Mouse (Mus musculus): ENCODE measurements around the gene Ccnt1. TPM values are rescaled to one million over a fixed set of nuclear protein-coding genes. Genes with fewer than 3 reads are reported as not detected.

Ccnt1 gene
- polyA plus RNA-seq, 1 experiment, result 109 TPM

DNA sequence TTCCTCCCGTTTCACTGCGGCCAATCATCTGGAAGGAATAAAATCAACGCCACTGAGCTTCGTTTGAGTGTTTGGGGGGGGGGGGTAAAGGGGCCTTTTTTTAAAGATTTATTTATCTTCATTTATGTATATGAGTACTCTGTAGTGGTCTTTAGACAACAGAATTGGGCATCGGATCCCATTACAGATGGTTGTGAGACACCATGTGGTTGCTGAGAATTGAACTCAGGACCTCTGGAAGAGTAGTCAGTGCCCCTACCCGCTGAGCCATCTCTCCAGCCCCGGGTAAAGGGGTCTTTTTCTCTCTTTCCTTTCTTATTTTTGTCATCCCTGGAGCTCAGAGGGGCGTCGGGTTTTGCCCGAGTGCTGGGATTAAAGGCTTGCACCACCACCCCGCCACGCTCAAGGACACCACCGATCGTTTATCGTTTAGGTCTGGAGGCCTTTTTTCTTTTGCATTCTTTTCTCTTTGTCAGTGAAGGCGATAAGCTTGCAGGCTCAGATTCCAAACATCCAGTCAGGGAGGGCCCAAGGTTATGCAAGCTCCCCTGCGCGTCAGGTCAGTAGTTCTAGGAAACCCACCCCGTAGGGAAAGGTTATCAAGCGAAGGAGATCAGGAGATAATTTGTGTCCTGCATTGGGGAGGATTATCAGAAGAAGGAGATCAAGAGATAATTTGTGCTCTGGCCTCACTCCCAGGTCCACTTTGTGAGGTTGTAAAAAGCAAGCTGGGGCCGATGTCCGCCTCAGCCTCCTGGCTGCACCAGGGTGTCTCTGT is 2.3 kb downstream of the Ccnt1 start:
- peaks cover 7% of the 10 kb centered on the region; the same call in 1 of the 2 replicates for H3K4me1 ChIP-seq (ENCODE audit: control insufficient read depth, insufficient read depth, low read length)
- H3K4me3 ChIP-seq (ENCODE audit: insufficient read depth, low read depth, low read length), result peak overlapping the region; percentile 96
- peak overlapping the region; percentile 85 for H3K27ac ChIP-seq (ENCODE audit: insufficient read depth, low read depth, low read length)
- 8% methylated on average over 22 of the region's 22 CpGs for WGBS
- TF ChIP-seq CTCF (IDR thresholded peaks at IDR 0.05; ENCODE audit: insufficient read depth, low read depth, low read length) (no peak), POLR2A (IDR thresholded peaks at IDR 0.05; ENCODE audit: insufficient read depth, low read depth, low read length) (no peak)

DNA sequence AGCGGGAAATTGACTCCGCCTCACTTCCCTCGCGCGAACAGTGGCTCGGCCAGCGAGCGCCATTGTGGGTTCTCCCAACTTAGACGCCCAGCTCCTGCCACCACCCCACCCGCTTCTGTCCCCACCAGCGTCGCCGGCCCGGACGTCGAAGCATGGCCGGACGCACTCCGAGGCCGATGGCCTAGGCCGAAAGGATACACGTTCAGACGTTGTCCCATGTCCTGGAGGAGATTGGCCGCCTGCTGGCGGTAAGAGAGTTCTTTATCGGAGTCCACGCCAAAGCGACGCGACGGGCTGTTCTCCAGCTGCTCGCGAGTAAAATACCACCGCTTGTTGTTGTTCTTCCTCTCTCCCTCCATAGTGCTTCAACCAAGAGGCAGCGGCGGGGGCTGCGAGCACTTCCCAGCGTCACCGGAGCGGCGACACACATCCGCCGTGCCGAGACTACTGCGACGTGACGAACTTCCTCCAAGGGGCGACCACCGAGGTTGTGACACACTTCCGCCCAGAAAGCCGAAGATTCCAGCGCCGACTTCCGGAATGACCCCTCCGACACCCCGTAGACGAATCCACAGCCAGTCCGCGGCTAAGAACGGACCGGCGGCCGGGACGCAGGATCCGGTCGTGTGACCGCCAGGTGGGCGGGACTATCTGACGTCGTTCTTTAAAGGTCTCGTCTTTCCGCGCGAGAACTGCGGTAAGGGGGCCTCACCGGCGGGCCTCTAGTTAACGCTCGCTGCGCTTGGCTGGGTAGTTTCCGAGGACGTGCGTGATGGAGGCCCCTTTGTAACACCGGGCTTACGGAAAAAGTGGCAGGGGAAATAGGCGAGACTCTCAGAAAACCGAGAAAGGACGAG is 3.2 kb downstream of the Ccnt1 start:
- Histone ChIP-seq H3K27ac (ENCODE audit: insufficient read depth, low read depth, low read length) (peak overlapping the region; percentile 85), H3K4me1 (ENCODE audit: control insufficient read depth, insufficient read depth, low read length) (peaks cover 7% of the 10 kb centered on the region; the same call in 1 of the 2 replicates), H3K4me3 (ENCODE audit: insufficient read depth, low read depth, low read length) (peak overlapping the region; percentile 96)
- WGBS, result under 1% methylated on average over 88 of the region's 88 CpGs
- TF ChIP-seq CTCF (IDR thresholded peaks at IDR 0.05; ENCODE audit: insufficient read depth, low read depth, low read length), result peak; percentile 28; the same call in 1 of the 2 replicates
- TF ChIP-seq POLR2A (IDR thresholded peaks at IDR 0.05; ENCODE audit: insufficient read depth, low read depth, low read length), result peak; percentile 91

DNA sequence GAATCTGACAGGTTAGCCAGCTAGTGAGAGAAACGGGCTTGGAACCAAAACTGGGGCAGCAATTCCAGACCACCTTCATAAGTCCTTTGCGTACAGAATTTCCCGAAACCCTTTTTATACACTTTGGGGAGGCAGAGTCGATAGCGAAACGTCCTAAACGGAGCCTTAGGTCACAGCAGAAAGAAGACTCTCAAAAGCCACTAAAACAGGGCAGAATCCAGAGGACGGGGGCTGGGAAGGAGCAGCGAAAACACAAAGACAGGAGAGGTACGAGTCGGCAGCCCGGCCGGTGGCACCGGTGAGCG is 3.8 kb downstream of the Ccnt1 start:
- Histone ChIP-seq H3K4me1 (ENCODE audit: control insufficient read depth, insufficient read depth, low read length) (peaks cover 7% of the 10 kb centered on the region; the same call in 1 of the 2 replicates), H3K27ac (ENCODE audit: insufficient read depth, low read depth, low read length) (0 out of 2 replicates have a peak overlapping the region, but pooled peaks have one; percentile 65), H3K4me3 (ENCODE audit: insufficient read depth, low read depth, low read length) (peak overlapping the region; percentile 62)
- TF ChIP-seq POLR2A (IDR thresholded peaks at IDR 0.05; ENCODE audit: insufficient read depth, low read depth, low read length) (no peak), CTCF (IDR thresholded peaks at IDR 0.05; ENCODE audit: insufficient read depth, low read depth, low read length) (no peak)
- under 1% methylated on average over 15 of the region's 15 CpGs for WGBS

DNA sequence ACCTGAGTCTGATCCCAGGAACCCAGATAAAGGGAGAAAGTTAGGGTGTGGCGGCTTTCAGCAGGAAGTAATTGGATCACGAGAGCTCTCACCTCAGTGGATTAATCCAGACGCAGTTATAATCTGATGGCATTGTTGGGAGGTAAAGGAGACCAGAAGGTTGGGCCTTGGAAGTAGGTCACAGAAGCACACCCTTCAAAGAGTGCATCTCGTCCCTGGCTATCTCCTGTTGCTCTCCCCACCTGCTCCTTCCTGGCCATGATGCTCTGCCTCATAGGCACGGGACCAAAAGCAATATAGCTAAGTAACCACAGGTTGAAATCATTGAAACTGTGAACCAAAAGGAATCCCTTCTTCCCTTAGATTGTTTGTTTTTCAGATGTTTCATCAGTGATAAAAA is 13.5 kb downstream of the Ccnt1 start:
- TF ChIP-seq POLR2A (IDR thresholded peaks at IDR 0.05; ENCODE audit: insufficient read depth, low read depth, low read length), result no peak
- no peak for TF ChIP-seq CTCF (IDR thresholded peaks at IDR 0.05; ENCODE audit: insufficient read depth, low read depth, low read length)
- no peaks in the 10 kb centered on the region for H3K4me1 ChIP-seq (ENCODE audit: control insufficient read depth, insufficient read depth, low read length)
- no peak overlapping the region for H3K4me3 ChIP-seq (ENCODE audit: insufficient read depth, low read depth, low read length)
- WGBS, result 88% methylated on average over 5 of the region's 5 CpGs
- no peak overlapping the region for H3K27ac ChIP-seq (ENCODE audit: insufficient read depth, low read depth, low read length)

DNA sequence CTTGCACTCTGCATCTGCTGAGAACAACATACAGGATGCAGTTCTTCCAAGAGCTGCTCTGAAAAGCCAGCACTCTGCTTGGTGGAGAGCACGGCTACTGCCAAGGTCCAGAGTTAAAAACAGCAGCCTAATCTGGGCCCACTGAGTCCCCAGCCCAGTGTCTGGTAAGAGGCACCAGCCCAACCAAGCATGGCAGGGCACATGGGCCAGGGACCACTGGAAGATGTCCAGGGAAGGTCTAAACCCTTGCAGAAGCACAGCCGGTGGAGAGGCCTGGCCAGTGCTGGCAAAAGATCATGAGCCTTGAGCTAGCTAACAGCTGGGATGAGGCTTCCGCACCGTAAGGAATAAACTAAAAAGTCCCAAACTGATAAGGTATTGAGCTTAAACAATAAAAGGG is 14.8 kb downstream of the Ccnt1 start:
- TF ChIP-seq POLR2A (IDR thresholded peaks at IDR 0.05; ENCODE audit: insufficient read depth, low read depth, low read length) (no peak), CTCF (IDR thresholded peaks at IDR 0.05; ENCODE audit: insufficient read depth, low read depth, low read length) (no peak)
- 70% methylated on average over 4 of the region's 4 CpGs for WGBS
- H3K27ac ChIP-seq (ENCODE audit: insufficient read depth, low read depth, low read length), result no peak overlapping the region
- H3K4me3 ChIP-seq (ENCODE audit: insufficient read depth, low read depth, low read length), result no peak overlapping the region
- H3K4me1 ChIP-seq (ENCODE audit: control insufficient read depth, insufficient read depth, low read length), result no peaks in the 10 kb centered on the region

DNA sequence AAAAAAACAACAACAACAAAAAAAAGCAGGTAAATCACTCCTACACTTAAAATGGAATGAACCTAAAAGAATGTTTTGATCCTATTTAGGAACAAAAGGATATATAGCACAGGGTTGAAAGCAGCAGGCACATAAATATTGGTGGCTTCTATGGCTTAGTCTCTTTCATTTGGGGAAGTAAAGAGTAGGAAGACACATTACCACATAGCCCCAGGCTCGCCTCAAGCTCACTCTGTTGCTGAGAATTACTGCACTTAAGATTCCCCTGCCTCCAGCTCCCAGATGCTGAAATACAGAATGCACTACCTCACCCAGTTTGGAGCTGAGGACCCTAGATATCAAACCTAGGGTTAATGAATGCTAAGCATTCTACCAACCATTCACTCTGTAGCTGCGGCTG is 18.0 kb downstream of the Ccnt1 start:
- H3K4me3 ChIP-seq (ENCODE audit: insufficient read depth, low read depth, low read length), result no peak overlapping the region
- 83% methylated on average over 2 of the region's 2 CpGs for WGBS

DNA sequence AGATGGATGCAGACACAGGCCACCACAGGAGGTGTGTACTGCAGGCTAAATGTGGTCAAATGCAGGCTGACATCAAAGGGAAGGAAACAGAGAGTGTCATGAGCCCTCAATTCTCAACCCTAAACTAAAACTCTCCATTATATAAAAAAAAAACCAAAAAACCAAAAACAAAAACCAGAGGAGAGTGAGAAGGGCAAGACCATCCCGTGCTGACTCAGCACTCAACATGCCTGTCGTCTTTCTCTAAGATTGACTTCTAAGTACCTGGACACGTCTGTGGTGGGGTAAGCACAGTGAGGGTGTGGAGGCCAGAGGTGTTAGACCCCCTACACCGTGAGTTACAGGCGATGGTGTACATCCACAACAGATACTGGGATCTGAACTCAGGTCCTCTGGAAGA is 23.9 kb downstream of the Ccnt1 start:
- Histone ChIP-seq H3K27ac (ENCODE audit: insufficient read depth, low read depth, low read length) (no peak overlapping the region), H3K4me3 (ENCODE audit: insufficient read depth, low read depth, low read length) (no peak overlapping the region), H3K4me1 (ENCODE audit: control insufficient read depth, insufficient read depth, low read length) (no peaks in the 10 kb centered on the region)
- WGBS, result 92% methylated on average over 5 of the region's 5 CpGs
- TF ChIP-seq CTCF (IDR thresholded peaks at IDR 0.05; ENCODE audit: insufficient read depth, low read depth, low read length) (no peak), POLR2A (IDR thresholded peaks at IDR 0.05; ENCODE audit: insufficient read depth, low read depth, low read length) (no peak)

More for the DNA sequence above, 18.0 kb downstream of the Ccnt1 start:
- TF ChIP-seq CTCF (IDR thresholded peaks at IDR 0.05; ENCODE audit: insufficient read depth, low read depth, low read length) (no peak), POLR2A (IDR thresholded peaks at IDR 0.05; ENCODE audit: insufficient read depth, low read depth, low read length) (no peak)
- Histone ChIP-seq H3K4me1 (ENCODE audit: control insufficient read depth, insufficient read depth, low read length) (no peaks in the 10 kb centered on the region), H3K27ac (ENCODE audit: insufficient read depth, low read depth, low read length) (no peak overlapping the region)

DNA sequence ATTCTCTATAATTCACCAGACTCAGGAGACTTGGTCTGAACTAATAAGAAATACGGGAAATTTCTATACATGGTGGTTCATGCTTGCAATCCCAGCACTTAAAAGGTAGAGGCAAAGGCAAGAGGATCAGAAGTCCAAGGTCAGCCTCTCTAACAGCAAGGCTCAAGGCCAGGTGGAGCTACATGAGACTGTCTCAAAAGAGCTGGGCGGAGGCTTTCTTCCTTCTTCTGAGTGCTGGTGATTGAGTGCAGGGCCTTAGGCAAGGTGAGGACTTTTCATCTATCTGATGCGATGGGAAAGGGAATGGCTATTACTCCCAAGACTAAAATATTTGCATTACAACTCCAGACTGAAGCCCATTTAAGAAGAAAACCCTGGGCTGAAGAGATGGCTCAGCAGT is 25.6 kb downstream of the Ccnt1 start:
- H3K4me1 ChIP-seq (ENCODE audit: control insufficient read depth, insufficient read depth, low read length), result no peaks in the 10 kb centered on the region
- no peak overlapping the region for H3K4me3 ChIP-seq (ENCODE audit: insufficient read depth, low read depth, low read length)
- H3K27ac ChIP-seq (ENCODE audit: insufficient read depth, low read depth, low read length), result no peak overlapping the region
- TF ChIP-seq CTCF (IDR thresholded peaks at IDR 0.05; ENCODE audit: insufficient read depth, low read depth, low read length) (no peak), POLR2A (IDR thresholded peaks at IDR 0.05; ENCODE audit: insufficient read depth, low read depth, low read length) (no peak)
- 89% methylated on average over 3 of the region's 3 CpGs for WGBS

DNA sequence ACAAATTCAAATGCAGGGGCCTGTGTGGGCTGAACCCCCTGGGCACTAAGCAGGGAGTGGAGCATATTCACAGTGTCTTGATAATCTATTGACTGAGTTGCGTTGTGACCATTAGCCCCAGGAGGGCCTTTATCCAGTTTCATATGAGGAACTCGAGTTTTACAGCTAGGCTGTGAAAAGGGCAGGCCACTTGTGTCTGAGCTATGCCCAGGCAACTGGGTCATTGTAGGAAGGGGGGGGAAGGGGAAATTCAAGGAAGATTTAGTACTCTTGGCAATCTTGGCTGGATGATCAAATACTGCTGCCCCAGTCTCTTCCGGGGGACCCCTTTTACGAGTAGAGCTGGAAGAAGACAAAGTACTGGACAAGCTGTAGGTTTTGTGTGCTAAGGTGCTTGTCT is 27.4 kb downstream of the Ccnt1 start:
- TF ChIP-seq CTCF (IDR thresholded peaks at IDR 0.05; ENCODE audit: insufficient read depth, low read depth, low read length), result no peak
- TF ChIP-seq POLR2A (IDR thresholded peaks at IDR 0.05; ENCODE audit: insufficient read depth, low read depth, low read length), result no peak
- H3K4me1 ChIP-seq (ENCODE audit: control insufficient read depth, insufficient read depth, low read length), result no peaks in the 10 kb centered on the region
- no peak overlapping the region for H3K27ac ChIP-seq (ENCODE audit: insufficient read depth, low read depth, low read length)
- H3K4me3 ChIP-seq (ENCODE audit: insufficient read depth, low read depth, low read length), result no peak overlapping the region
- 59% methylated on average over 4 of the region's 4 CpGs for WGBS
